Mouse (Mus musculus): ENCODE data around the gene Sfpq. TPM values are rescaled to one million over a fixed set of nuclear protein-coding genes. Genes with fewer than 3 reads are reported as not detected.
"Not testable (repeated sequence)": the region's sequence is repeated elsewhere in the genome, so short reads cannot be mapped to it uniquely, and the experiment has no call there.

Gene Sfpq
- polyA plus RNA-seq (2015; fragmentation: Nextera tagmentation; extraction: Ambion mirVana), result 71.9 and 75.6 TPM in 2 replicates

GRCm38 (mm10) chr4:127021151-127021945 is at the start of gene Sfpq:
Gene Sfpq, plus strand, starts transcription at chr4:127021324.
- H3K9ac ChIP-seq, result peak within 1 kb of the TSS; percentile 100
- 0 out of 2 replicates have a peak, but pooled peaks cover 2% of the 10 kb centered on the region for H3K4me1 ChIP-seq (replicated peaks)
- ATAC-seq, result peak; percentile 98
- H3K9me3 ChIP-seq, result no peaks in the 10 kb centered on the region
- peak within 1 kb of the TSS; percentile 78 for H3K4me2 ChIP-seq (replicated peaks)
- under 1% methylated on average over 74 of the region's 87 CpGs for WGBS
- H3K27ac ChIP-seq, result peak within 1 kb of the TSS; percentile 97
- H3K4me3 ChIP-seq (replicated peaks), result peak within 1 kb of the TSS; percentile 97
- peaks cover 1% of the 10 kb centered on the region; the same call in 1 of the 2 replicates for H3K36me3 ChIP-seq
- no peaks in the 10 kb centered on the region for H3K27me3 ChIP-seq (replicated peaks)

- Histone ChIP-seq H3K9ac (no peak overlapping the region), H3K4me1 (replicated peaks) (no peaks in the 10 kb centered on the region), H3K9me3 (no peaks in the 10 kb centered on the region), H3K4me2 (replicated peaks) (no peak overlapping the region), H3K36me3 (no peaks in the 10 kb centered on the region), H3K4me3 (replicated peaks) (no peak overlapping the region), H3K27me3 (replicated peaks) (no peaks in the 10 kb centered on the region), H3K27ac (no peak overlapping the region)
- ATAC-seq, result no peak
These were observed 43.7 kb upstream of the Sfpq start for GRCm38 (mm10) chr4:126977467-126977866.

GRCm38 (mm10) chr4:126978706-126979105 is 42.4 kb upstream of the Sfpq start:
- no peaks in the 10 kb centered on the region for H3K27me3 ChIP-seq (replicated peaks)
- no peak overlapping the region for H3K9ac ChIP-seq
- H3K4me1 ChIP-seq (replicated peaks), result no peaks in the 10 kb centered on the region
- H3K4me2 ChIP-seq (replicated peaks), result no peak overlapping the region
- H3K36me3 ChIP-seq, result no peaks in the 10 kb centered on the region
- 82% methylated on average over 3 of the region's 3 CpGs for WGBS
- no peak for ATAC-seq
- H3K4me3 ChIP-seq (replicated peaks), result no peak overlapping the region
- no peaks in the 10 kb centered on the region for H3K9me3 ChIP-seq
- H3K27ac ChIP-seq, result no peak overlapping the region

- H3K4me1 ChIP-seq (replicated peaks), result no peaks in the 10 kb centered on the region
- no peak for ATAC-seq
- no peak overlapping the region for H3K9ac ChIP-seq
- no peaks in the 10 kb centered on the region for H3K9me3 ChIP-seq
- H3K4me2 ChIP-seq (replicated peaks), result no peak overlapping the region
- no peak overlapping the region for H3K4me3 ChIP-seq (replicated peaks)
- H3K36me3 ChIP-seq, result no peaks in the 10 kb centered on the region
- no peaks in the 10 kb centered on the region for H3K27me3 ChIP-seq (replicated peaks)
- WGBS, result 60% methylated on average over 3 of the region's 3 CpGs
- H3K27ac ChIP-seq, result no peak overlapping the region
These were observed 37.8 kb upstream of the Sfpq start for GRCm38 (mm10) chr4:126983321-126983720.

GRCm38 (mm10) chr4:126983736-126984525 is 37.2 kb upstream of the Sfpq start:
- 82% methylated on average over 13 of the region's 13 CpGs for WGBS
- H3K9me3 ChIP-seq; H3K36me3 ChIP-seq; H3K9ac ChIP-seq; ATAC-seq; H3K27ac ChIP-seq; H3K4me3 ChIP-seq (replicated peaks); H3K4me2 ChIP-seq (replicated peaks); H3K27me3 ChIP-seq (replicated peaks); H3K4me1 ChIP-seq (replicated peaks): not testable (repeated sequence)

- H3K4me3 ChIP-seq (replicated peaks), result no peak overlapping the region
- H3K27ac ChIP-seq, result no peak overlapping the region
- 83% methylated on average over 5 of the region's 5 CpGs for WGBS
- H3K9ac ChIP-seq, result no peak overlapping the region
- no peak for ATAC-seq
- no peaks in the 10 kb centered on the region for H3K27me3 ChIP-seq (replicated peaks)
- H3K4me2 ChIP-seq (replicated peaks), result no peak overlapping the region
- no peaks in the 10 kb centered on the region for H3K36me3 ChIP-seq
- no peaks in the 10 kb centered on the region for H3K4me1 ChIP-seq (replicated peaks)
- no peaks in the 10 kb centered on the region for H3K9me3 ChIP-seq
These were observed 34.4 kb upstream of the Sfpq start for GRCm38 (mm10) chr4:126986768-126987167.

- Histone ChIP-seq H3K4me2 (replicated peaks) (no peak overlapping the region), H3K4me3 (replicated peaks) (no peak overlapping the region), H3K27me3 (replicated peaks) (no peaks in the 10 kb centered on the region), H3K36me3 (no peaks in the 10 kb centered on the region), H3K27ac (no peak overlapping the region), H3K9me3 (no peaks in the 10 kb centered on the region), H3K9ac (no peak overlapping the region), H3K4me1 (replicated peaks) (no peaks in the 10 kb centered on the region)
- WGBS, result 62% methylated on average over 4 of the region's 4 CpGs
- ATAC-seq, result no peak
These were observed 32.6 kb upstream of the Sfpq start for GRCm38 (mm10) chr4:126988503-126988902.

- ATAC-seq, result no peak
- H3K9me3 ChIP-seq, result no peaks in the 10 kb centered on the region
- no peak overlapping the region for H3K9ac ChIP-seq
- no peak overlapping the region for H3K4me2 ChIP-seq (replicated peaks)
- H3K4me1 ChIP-seq (replicated peaks), result no peaks in the 10 kb centered on the region
- H3K27ac ChIP-seq, result no peak overlapping the region
- no peak overlapping the region for H3K4me3 ChIP-seq (replicated peaks)
- no peaks in the 10 kb centered on the region for H3K36me3 ChIP-seq
- H3K27me3 ChIP-seq (replicated peaks), result no peaks in the 10 kb centered on the region
These were observed 30.6 kb upstream of the Sfpq start for GRCm38 (mm10) chr4:126990553-126990952.

- H3K4me1 ChIP-seq (replicated peaks), result no peaks in the 10 kb centered on the region
- H3K9me3 ChIP-seq, result no peaks in the 10 kb centered on the region
- H3K27me3 ChIP-seq (replicated peaks), result no peaks in the 10 kb centered on the region
- H3K9ac ChIP-seq, result no peak overlapping the region
- no peak overlapping the region for H3K4me2 ChIP-seq (replicated peaks)
- 67% methylated on average over 5 of the region's 5 CpGs for WGBS
- no peak overlapping the region for H3K4me3 ChIP-seq (replicated peaks)
- ATAC-seq, result no peak
- no peak overlapping the region for H3K27ac ChIP-seq
- H3K36me3 ChIP-seq, result no peaks in the 10 kb centered on the region
These were observed 28.8 kb upstream of the Sfpq start for GRCm38 (mm10) chr4:126992356-126992755.

GRCm38 (mm10) chr4:126999372-126999771 is 21.8 kb upstream of the Sfpq start:
- not testable (repeated sequence) for H3K9ac ChIP-seq; H3K4me3 ChIP-seq (replicated peaks); H3K9me3 ChIP-seq; H3K4me1 ChIP-seq (replicated peaks); H3K4me2 ChIP-seq (replicated peaks); H3K36me3 ChIP-seq; H3K27me3 ChIP-seq (replicated peaks); ATAC-seq; H3K27ac ChIP-seq
- 95% methylated on average over 16 of the region's 16 CpGs for WGBS

- H3K4me3 ChIP-seq (replicated peaks), result no peak overlapping the region
- no peaks in the 10 kb centered on the region for H3K36me3 ChIP-seq
- no peaks in the 10 kb centered on the region for H3K9me3 ChIP-seq
- no peak for ATAC-seq
- H3K4me2 ChIP-seq (replicated peaks), result no peak overlapping the region
- H3K27ac ChIP-seq, result no peak overlapping the region
- 45% methylated on average over 8 of the region's 8 CpGs for WGBS
- H3K4me1 ChIP-seq (replicated peaks), result peaks cover 5% of the 10 kb centered on the region
- no peaks in the 10 kb centered on the region for H3K27me3 ChIP-seq (replicated peaks)
- no peak overlapping the region for H3K9ac ChIP-seq
These were observed 20.5 kb upstream of the Sfpq start for GRCm38 (mm10) chr4:127000601-127001105.

- Histone ChIP-seq H3K9me3 (no peaks in the 10 kb centered on the region), H3K4me3 (replicated peaks) (no peak overlapping the region), H3K9ac (no peak overlapping the region), H3K27ac (no peak overlapping the region), H3K27me3 (replicated peaks) (no peaks in the 10 kb centered on the region), H3K4me1 (replicated peaks) (peaks cover 5% of the 10 kb centered on the region), H3K4me2 (replicated peaks) (no peak overlapping the region), H3K36me3 (no peaks in the 10 kb centered on the region)
- ATAC-seq, result no peak
- 80% methylated on average over 3 of the region's 3 CpGs for WGBS
These were observed 16.7 kb upstream of the Sfpq start for GRCm38 (mm10) chr4:127004384-127004783.
